Mouse (Mus musculus): ENCODE results near the gene Akt1s1.

Akt1s1 gene

GRCm38 (mm10) chr7:44826771-44827170, 22.0 kb upstream of the Akt1s1 start:
- no peak for DNase-seq (ENCODE audit: low spot score)

- DNase-seq (ENCODE audit: low spot score): no peak
Measured at GRCm38 (mm10) chr7:44828706-44829105, 20.1 kb upstream of the Akt1s1 start.

- DNase-seq (ENCODE audit: low spot score): no peak
Measured at GRCm38 (mm10) chr7:44832763-44833162, 16.0 kb upstream of the Akt1s1 start.

- DNase-seq (ENCODE audit: low spot score): no peak
Measured at GRCm38 (mm10) chr7:44835373-44836015, 13.3 kb upstream of the Akt1s1 start.

GRCm38 (mm10) chr7:44836016-44836404, 12.8 kb upstream of the Akt1s1 start:
- no peak for DNase-seq (ENCODE audit: low spot score)

- no peak for DNase-seq (ENCODE audit: low spot score)
Measured at GRCm38 (mm10) chr7:44836423-44837053, 12.3 kb upstream of the Akt1s1 start.

- no peak for DNase-seq (ENCODE audit: low spot score)
Measured at GRCm38 (mm10) chr7:44838073-44838472, 10.7 kb upstream of the Akt1s1 start.

GRCm38 (mm10) chr7:44839171-44839490, 9.7 kb upstream of the Akt1s1 start:
- DNase-seq (ENCODE audit: low spot score): no peak

- DNase-seq (ENCODE audit: low spot score): no peak
Measured at GRCm38 (mm10) chr7:44839491-44840191, 9.2 kb upstream of the Akt1s1 start.

GRCm38 (mm10) chr7:44840426-44840825, 8.4 kb upstream of the Akt1s1 start:
- DNase-seq (ENCODE audit: low spot score): no peak

- no peak for DNase-seq (ENCODE audit: low spot score)
Measured at GRCm38 (mm10) chr7:44841825-44842463, 6.8 kb upstream of the Akt1s1 start.

- no peak for DNase-seq (ENCODE audit: low spot score)
Measured at GRCm38 (mm10) chr7:44845006-44845405, 3.8 kb upstream of the Akt1s1 start.

GRCm38 (mm10) chr7:44846804-44847203, 2.0 kb upstream of the Akt1s1 start:
- DNase-seq (ENCODE audit: low spot score): no peak

GRCm38 (mm10) chr7:44847772-44848171, 1.0 kb upstream of the Akt1s1 start:
- no peak for DNase-seq (ENCODE audit: low spot score)

GRCm38 (mm10) chr7:44849416-44850111, 773 bp downstream of the Akt1s1 start:
- peak; percentile 91 for DNase-seq (ENCODE audit: low spot score)

- DNase-seq (ENCODE audit: low spot score): peak; percentile 69
Measured at GRCm38 (mm10) chr7:44850146-44850545, 1.4 kb downstream of the Akt1s1 start.

- no peak for DNase-seq (ENCODE audit: low spot score)
Measured at GRCm38 (mm10) chr7:44850789-44851624, 2.2 kb downstream of the Akt1s1 start.

GRCm38 (mm10) chr7:44851625-44852234, 2.9 kb downstream of the Akt1s1 start:
- DNase-seq (ENCODE audit: low spot score): no peak

GRCm38 (mm10) chr7:44852259-44853027, 3.7 kb downstream of the Akt1s1 start:
- no peak for DNase-seq (ENCODE audit: low spot score)

- no peak for DNase-seq (ENCODE audit: low spot score)
Measured at GRCm38 (mm10) chr7:44853065-44853464, 4.3 kb downstream of the Akt1s1 start.

All from adipocyte (in vitro differentiated cells).